Mouse (Mus musculus) liver, embryonic 14.5 days (tissue): Measurements from ENCODE around the gene Cib3.

Experiments used
- CTCF ChIP-seq: IDR thresholded peaks from 2 replicates; pipeline ENCODE4 v1.5.1; 2016; ENCODE audit warnings: antibody characterized with exemption, low read depth, control low read depth
- EP300 ChIP-seq: IDR thresholded peaks from 2 replicates; pipeline ENCODE4 v1.6.1; 2016; ENCODE audit warnings: antibody characterized with exemption, low read depth

DNA sequence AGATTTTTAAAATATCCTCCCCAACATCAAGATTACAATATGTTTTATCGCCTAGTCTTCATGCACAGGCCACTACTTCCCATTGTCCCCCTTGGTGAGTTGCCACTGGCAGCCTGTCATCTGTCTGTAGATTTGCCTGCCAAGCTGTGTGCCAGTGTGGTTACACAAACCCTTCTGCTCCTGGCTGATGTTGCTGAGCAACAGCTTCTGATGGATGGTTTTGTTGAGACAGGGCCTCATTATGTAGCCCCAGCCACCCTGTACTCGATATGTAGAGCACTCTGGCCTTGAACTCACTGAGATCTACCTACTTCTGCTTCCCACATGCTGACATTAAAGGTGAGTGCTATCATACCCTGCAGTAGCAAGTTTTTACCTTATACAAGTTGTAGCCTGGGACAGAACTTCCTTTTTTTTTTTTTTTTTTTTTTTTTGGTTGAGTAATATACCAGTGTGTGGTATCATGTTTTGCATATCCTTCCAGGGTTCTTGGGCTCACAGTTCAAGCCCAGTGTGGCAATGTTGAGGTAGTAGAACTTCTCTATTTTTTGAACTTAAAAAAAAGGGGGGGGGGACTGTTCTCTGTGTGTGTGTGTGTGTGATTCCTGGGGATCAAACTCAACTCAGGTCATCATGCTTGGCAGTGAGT, 29.0 kb downstream of the Cib3 start:
- TF ChIP-seq CTCF (no peak), EP300 (no peak)
